Mouse (Mus musculus) heart, adult 2 months (tissue): Measurements from ENCODE around the gene Isoc2b. TPM values are rescaled to one million over a fixed set of nuclear protein-coding genes. Genes with fewer than 3 reads are reported as not detected.

Source experiments
- DNase-seq, 2 experiments: peaks; one replicate each; pipeline ENCODE4 v3.0.0; 2021
- H3K27ac ChIP-seq: fragments of 200-600 bp; 2 replicates; pipeline ENCODE4 v1.8.1; 2022
- H3K27me3 ChIP-seq: fragments of 200-500 bp; 2 replicates; pipeline ENCODE4 v1.6.1; 2012; ENCODE audit warnings: mild to moderate bottlenecking, low read length, inconsistent platforms, mixed read lengths; ENCODE audit not compliant: control insufficient read depth, insufficient read depth
- H3K36me3 ChIP-seq: fragments of 200-500 bp; 2 replicates; pipeline ENCODE4 v1.6.1; 2012; ENCODE audit warnings: low read length, inconsistent platforms; ENCODE audit not compliant: control insufficient read depth, insufficient read depth
- H3K4me1 ChIP-seq: fragments of 200-500 bp; 2 replicates; pipeline ENCODE4 v1.6.1; 2011; ENCODE audit warnings: low read length; ENCODE audit not compliant: control insufficient read depth, insufficient read depth
- H3K4me3 ChIP-seq: fragments of 200-600 bp; 2 replicates; pipeline ENCODE4 v1.8.1; 2022
- H3K79me2 ChIP-seq: fragments of 200-500 bp; replicated peaks from 2 replicates; pipeline ENCODE4 v1.6.1; 2012; ENCODE audit warnings: mild to moderate bottlenecking, inconsistent platforms, low read length, moderate library complexity, mixed read lengths; ENCODE audit not compliant: control insufficient read depth, insufficient read depth
- H3K9ac ChIP-seq: fragments of 200-500 bp; 2 replicates; pipeline ENCODE4 v1.6.1; 2012; ENCODE audit warnings: low read depth, mild to moderate bottlenecking, control low read depth, inconsistent platforms, low read length, mixed read lengths
- CTCF ChIP-seq: fragments of 200-600 bp; IDR thresholded peaks from 2 replicates; pipeline ENCODE4 v1.8.1; 2022; ENCODE audit warnings: antibody characterized with exemption, mild to moderate bottlenecking, moderate library complexity
- EP300 ChIP-seq: fragments of 200-500 bp; IDR thresholded peaks from 2 replicates; pipeline ENCODE4 v1.6.1; 2011; ENCODE audit warnings: low read depth, low read length, control low read depth; ENCODE audit not compliant: insufficient read depth
- POLR2A ChIP-seq: fragments of 200-500 bp; IDR thresholded peaks from 2 replicates; pipeline ENCODE4 v1.6.1; 2011; ENCODE audit warnings: mild to moderate bottlenecking, low read depth, low read length, control low read depth; ENCODE audit not compliant: insufficient read depth
- WGBS: fragments of 180-500 bp; shearing (Covaris S2); methylation state at CpG from one replicate; pipeline ENCODE4 v1.1.7; 2018; 5-methylcytosine and 5-hydroxymethylcytosine counted together
- intact Hi-C: fragments of 180-260 bp; cut with DNase I; formaldehyde crosslinking; loops from one replicate; pipeline ENCODE4 v1.15.1; 2025
- polyA plus RNA-seq: library from polyadenylated mRNA; depleted of rRNA; stranded (reverse); fragments of >200 nt; gene quantifications from 2 replicates; pipeline ENCODE4 v1.2.3, GENCODE M21; 2012
- total RNA-seq, 2 experiments: library from RNA; stranded (reverse); gene quantifications; 2 replicates each; pipeline ENCODE4 v1.2.3; 2021

Gene Isoc2b
- total and polyA plus RNA-seq, 3 experiments, result 3.5 to 10.3 (median 3.8) TPM

DNA sequence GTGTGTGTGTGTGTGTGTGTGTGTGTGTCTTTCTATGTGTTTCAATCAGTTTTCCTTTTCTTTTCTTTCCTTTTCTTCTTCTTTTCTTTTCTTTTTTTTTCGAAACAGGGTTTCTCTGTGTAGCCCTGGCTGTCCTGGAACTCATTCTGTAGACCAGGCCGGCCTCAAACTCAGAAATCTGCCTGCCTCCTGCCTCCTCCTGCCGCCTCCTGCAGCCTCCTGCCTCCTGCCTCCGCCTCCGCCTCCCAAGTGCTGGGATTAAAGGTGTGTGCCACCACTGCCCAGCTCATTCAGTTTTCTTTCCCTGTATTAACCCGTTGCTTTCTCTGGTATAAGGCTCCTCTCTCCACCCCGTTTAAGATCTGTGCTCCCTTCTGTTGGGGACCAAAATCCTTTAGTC lies 12.7 kb downstream of the Isoc2b start:
- Histone ChIP-seq H3K4me1 (no peaks in the 10 kb centered on the region), H3K9ac (no peak overlapping the region), H3K36me3 (no peaks in the 10 kb centered on the region), H3K79me2 (no peaks in the 10 kb centered on the region), H3K27ac (no peak overlapping the region), H3K27me3 (no peaks in the 10 kb centered on the region), H3K4me3 (no peak overlapping the region)
- 64% methylated on average over 7 of the region's 7 CpGs for WGBS
- intact Hi-C loops, result no loop called here
- TF ChIP-seq CTCF, result no peak
- TF ChIP-seq EP300, result no peak
- no peak for TF ChIP-seq POLR2A
- DNase-seq, result no peak

DNA sequence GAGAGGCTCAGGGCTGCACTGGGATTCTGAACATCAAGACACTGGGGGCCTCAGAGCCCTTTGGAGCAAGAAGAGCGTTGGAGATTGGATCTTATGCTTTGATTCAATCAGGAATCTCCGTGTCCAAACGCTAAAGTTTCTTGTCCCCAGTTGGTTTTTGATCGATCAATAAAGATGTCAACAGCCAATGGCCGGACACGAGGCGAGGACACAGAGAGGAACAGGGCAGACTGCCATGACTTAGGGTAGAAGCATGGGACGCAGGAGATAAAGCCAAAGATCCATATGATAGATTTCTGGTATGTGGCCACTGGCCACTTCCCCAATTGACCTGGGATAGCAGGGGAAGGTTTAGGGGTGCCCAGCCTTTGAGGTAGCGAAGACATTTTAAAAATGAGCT lies 13.6 kb downstream of the Isoc2b start:
- 85% methylated on average over 9 of the region's 9 CpGs for WGBS
- Histone ChIP-seq H3K9ac (no peak overlapping the region), H3K27ac (no peak overlapping the region), H3K36me3 (no peaks in the 10 kb centered on the region), H3K27me3 (no peaks in the 10 kb centered on the region), H3K4me3 (no peak overlapping the region), H3K4me1 (no peaks in the 10 kb centered on the region), H3K79me2 (no peaks in the 10 kb centered on the region)
- no peak for TF ChIP-seq EP300
- no peak for TF ChIP-seq CTCF
- TF ChIP-seq POLR2A, result no peak
- DNase-seq, result no peak
- intact Hi-C loops, result no loop called here

DNA sequence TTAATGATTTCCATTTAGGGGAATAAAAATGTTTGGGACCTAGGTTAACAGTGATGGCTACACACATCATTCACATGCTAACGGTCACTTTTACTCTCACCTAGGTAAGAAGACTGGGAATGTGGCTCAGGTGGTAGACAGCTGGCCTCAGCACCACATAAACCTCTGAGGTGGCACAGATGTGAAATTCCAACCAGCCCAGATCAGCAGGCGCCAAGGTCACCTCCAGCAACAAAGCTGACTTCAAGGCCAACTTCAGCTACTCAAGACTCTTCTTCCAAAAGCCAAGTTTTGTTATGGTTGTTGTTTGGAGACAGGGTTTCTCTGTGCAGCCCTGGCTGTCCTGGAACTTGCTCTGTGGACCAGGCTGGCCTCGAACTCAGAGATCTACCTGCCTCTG lies 16.4 kb downstream of the Isoc2b start:
- Histone ChIP-seq H3K9ac (no peak overlapping the region), H3K79me2 (no peaks in the 10 kb centered on the region), H3K36me3 (no peaks in the 10 kb centered on the region), H3K4me3 (no peak overlapping the region), H3K27ac (no peak overlapping the region), H3K4me1 (no peaks in the 10 kb centered on the region), H3K27me3 (no peaks in the 10 kb centered on the region)
- TF ChIP-seq POLR2A (no peak), EP300 (no peak), CTCF (no peak)
- WGBS, result 75% methylated on average over 3 of the region's 3 CpGs
- no peak for DNase-seq
- intact Hi-C loops, result no loop called here

DNA sequence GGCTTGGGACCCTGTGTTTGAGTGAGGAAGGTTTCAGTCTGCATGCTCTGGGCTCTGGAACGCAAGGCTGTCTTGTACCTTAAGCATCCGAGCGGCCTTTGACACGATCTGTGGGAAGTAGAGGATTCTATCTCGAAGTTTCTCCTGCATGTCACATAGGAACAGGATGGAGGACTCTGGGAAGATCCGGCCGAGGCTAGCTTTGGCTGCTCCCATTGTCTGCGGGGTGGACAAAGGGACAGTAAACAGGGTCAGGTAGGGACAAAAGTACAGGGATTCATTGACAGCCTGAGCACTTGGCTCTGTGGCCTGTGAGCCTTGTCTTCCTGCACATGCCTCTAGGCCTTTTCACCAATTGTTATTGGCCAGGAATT lies 18.8 kb downstream of the Isoc2b start:
- H3K27ac ChIP-seq, result no peak overlapping the region
- H3K27me3 ChIP-seq, result no peaks in the 10 kb centered on the region
- no peak overlapping the region for H3K9ac ChIP-seq
- no peak for DNase-seq
- H3K4me1 ChIP-seq, result no peaks in the 10 kb centered on the region
- no peak for TF ChIP-seq EP300
- no peaks in the 10 kb centered on the region for H3K36me3 ChIP-seq
- no peak overlapping the region for H3K4me3 ChIP-seq
- WGBS, result 74% methylated on average over 8 of the region's 8 CpGs
- intact Hi-C loops, result no loop called here
- H3K79me2 ChIP-seq, result no peaks in the 10 kb centered on the region

DNA sequence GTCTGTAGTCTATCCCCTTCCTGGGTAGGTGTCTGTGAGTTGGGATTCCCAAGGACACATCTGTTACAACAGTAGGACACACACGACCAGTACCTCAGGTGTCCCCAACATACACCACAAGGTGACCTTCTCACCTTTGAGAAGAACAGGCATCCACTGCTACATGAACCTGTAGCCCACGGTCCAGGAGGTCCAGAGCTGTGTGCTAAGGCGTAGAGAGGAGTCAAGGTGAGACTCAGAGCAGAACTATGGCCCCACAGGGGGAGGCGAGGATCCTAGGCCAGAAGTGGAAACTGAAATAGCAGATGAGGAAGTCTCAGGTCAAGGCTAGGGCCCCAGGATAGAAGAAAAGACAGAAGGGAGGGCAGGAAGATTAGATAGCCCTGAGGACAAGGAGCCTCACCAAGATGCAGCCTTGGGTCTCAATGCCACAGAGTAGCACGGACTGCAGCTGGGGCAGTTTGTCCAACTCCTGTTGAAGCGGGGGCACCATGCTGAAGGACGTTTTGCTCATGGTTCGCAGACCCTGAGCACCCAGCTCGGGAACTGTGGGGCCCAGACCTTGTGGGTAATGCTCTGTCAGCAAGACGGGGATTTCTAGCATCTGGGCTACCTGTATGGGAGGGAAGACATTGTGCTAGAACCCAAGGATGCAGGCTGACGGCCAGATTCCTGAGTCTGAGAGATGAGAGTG lies 19.3 kb downstream of the Isoc2b start:
- DNase-seq, result no peak
- no peak overlapping the region for H3K27ac ChIP-seq
- H3K27me3 ChIP-seq, result no peaks in the 10 kb centered on the region
- no peak overlapping the region for H3K4me3 ChIP-seq
- intact Hi-C loops, result no loop called here
- no peaks in the 10 kb centered on the region for H3K79me2 ChIP-seq
- H3K36me3 ChIP-seq, result no peaks in the 10 kb centered on the region
- WGBS, result 79% methylated on average over 11 of the region's 11 CpGs
- TF ChIP-seq EP300 (no peak), POLR2A (no peak), CTCF (no peak)
- H3K9ac ChIP-seq, result no peak overlapping the region
- no peaks in the 10 kb centered on the region for H3K4me1 ChIP-seq

DNA sequence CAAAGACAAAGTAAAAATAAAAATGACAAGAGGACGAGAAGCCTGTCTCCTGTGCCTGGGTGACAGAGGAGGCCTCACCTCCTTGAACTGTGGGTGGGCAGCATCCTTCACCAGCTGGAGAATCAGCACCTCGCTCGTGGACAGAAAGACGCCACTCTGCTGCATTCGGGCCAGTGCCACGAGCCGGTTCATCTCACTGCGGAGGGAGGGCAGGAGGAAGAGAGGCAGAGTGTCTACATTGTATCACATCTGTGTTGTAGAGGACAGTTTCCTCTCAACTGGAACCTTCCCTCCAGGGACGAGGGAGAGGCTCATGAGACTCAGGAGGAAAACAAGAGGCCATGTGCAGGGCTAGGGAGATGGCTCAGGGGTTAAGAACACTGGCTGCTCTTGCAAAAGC lies 20.7 kb downstream of the Isoc2b start:
- no peaks in the 10 kb centered on the region for H3K79me2 ChIP-seq
- H3K36me3 ChIP-seq, result no peaks in the 10 kb centered on the region
- no peaks in the 10 kb centered on the region for H3K4me1 ChIP-seq
- no peak for DNase-seq
- intact Hi-C loops, result no loop called here
- no peak overlapping the region for H3K4me3 ChIP-seq
- 51% methylated on average over 9 of the region's 9 CpGs for WGBS
- peaks cover 3% of the 10 kb centered on the region for H3K27me3 ChIP-seq
- H3K9ac ChIP-seq, result no peak overlapping the region
- no peak overlapping the region for H3K27ac ChIP-seq
- TF ChIP-seq POLR2A (no peak), EP300 (no peak), CTCF (no peak)
